Mouse (Mus musculus): ENCODE measurements at regions not wholly inside any gene's neighbourhood (a gene's known extent, or its start where the extent isn't known, plus 50 kb on each side); places are given as distances from the start of the nearest gene placed in this dataset.
"Not testable (repeated sequence)": the region's sequence is repeated elsewhere in the genome, so short reads cannot be mapped to it uniquely, and the experiment has no call there.

DNA sequence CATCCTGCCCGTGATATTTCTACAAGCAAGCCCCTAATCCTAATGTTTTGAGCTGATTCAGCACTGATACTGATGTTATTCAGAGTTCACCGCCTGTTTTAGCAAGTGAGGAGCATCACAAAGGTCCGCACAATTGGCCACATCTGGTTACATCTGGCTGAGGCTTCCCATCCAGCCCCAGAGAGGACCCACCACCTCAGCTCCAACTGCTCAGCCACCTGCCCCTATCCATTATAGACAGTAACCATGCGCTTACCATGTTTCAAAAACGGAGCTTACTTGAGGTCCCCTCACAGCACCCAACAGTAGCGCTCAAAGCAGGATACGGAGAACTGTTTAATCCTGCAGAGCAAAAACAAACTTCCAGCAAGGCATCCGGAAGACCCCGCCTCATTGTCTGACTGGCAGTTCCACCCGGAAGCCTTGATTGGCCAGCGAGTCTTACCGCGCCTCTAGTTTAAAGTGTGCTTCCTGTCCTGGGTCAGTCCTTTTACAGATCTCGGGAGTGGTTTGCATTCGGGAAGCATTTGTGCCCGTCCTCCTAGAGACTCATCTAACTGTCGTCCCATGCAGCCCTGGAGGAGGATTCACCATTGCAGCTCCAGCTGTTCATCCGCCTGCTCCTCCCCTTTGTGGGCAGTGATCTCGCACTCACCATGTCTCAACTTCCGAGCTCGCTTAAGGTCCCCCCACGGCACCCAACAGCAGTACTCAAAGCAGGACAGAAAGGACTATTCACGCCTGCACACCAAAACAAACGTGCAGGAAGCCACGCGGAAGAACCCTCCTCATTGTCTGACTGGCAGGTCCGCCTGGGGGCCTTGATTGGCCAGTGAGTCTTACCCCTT lies 69.9 kb upstream of the Zfp825 start:
- DNase-seq (ENCODE audit: low spot score), result peak; percentile 80

GRCm38 (mm10) chr13:74564331-74564727 lies 70.5 kb upstream of the Zfp825 start:
- DNase-seq (ENCODE audit: low spot score), result not testable (repeated sequence)

- DNase-seq (ENCODE audit: low spot score), result not testable (repeated sequence)
These were observed 69.4 kb upstream of the Erap1 start for GRCm38 (mm10) chr13:74569967-74570366.
